Mouse (Mus musculus): ENCODE measurements at regions not wholly inside any gene's neighbourhood (a gene's known extent, or its start where the extent isn't known, plus 50 kb on each side); places are given as distances from the start of the nearest gene placed in this dataset.

DNA sequence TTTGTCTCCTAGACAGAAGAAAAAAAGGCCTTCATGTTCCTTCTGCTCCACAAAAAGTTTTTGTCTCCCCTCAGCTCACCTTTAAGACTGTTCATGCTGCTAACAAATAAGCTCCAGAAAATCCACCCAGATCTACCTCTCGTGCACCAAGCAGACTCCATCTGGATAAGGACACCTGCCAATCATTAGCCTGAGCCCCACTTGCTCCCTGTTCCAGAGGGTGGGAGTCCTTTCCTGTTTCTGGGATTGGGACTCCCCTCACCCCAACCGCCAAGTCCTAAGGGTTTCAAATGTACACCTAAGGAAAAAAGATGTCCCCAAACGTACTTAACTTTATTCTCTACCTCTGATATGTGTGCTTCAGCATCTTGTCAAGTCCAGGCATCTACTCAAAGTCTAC, 63.6 kb upstream of the Zfp64 start:
- no peak for DNase-seq

DNA sequence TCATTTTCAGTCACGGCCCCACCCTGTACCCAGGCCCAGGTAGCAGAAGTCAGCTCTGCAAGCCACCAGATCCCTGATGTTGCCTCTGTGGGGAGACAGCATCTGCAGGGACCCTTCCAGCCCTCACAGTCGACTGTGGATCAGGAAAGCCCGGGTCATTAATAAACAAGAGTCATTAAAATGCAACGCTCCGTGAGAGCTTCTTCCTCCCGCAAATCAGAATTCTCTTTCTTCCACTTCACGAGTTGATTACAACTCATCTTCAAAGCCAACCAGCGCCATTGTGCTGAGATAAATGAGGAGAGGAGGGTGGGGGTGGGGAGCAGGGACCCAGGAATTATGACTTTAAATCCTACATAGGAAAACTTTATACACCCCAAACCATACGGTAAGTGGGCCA, 54.9 kb upstream of the Zfp64 start:
- DNase-seq = no peak

DNA sequence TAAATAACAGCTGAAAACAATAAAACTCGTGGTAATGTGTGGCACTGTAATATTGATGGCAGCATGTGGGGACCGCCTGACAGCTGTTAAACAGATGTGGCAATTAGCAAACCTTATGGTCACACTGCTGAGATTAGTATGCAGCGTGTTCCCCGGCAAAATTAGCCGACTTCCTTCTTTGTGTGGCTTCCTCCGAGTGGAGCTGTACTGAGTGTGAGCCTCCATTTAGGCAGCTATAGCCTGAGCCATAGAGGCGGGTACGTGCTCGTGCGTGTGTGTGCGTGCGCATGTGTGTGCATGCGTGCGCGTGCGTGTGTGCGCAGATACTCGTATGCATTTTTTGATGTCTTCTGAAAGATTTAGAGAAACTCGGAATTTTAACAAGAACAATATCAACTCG, 53.4 kb upstream of the Zfp64 start:
- no peak for DNase-seq

DNA sequence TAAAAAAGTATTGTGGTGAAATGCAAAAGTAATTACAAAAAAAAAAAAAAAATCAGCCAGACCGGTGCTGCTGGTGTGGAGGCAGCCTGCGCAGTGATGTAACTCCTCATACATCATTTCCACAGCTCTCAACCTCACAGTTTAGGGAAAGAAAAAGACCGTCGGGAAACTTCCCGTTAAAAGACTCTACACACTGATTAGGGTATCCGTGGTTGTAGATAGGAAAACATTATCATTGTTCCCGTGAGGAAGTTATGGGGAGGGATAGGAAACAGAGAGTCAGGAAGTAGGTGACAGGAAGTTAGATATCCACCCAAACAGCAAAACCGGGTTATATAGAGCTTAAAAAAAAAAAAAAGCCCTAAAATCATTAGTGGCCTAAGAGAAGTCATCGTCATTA, 52.9 kb upstream of the Zfp64 start:
- no peak for DNase-seq

DNA sequence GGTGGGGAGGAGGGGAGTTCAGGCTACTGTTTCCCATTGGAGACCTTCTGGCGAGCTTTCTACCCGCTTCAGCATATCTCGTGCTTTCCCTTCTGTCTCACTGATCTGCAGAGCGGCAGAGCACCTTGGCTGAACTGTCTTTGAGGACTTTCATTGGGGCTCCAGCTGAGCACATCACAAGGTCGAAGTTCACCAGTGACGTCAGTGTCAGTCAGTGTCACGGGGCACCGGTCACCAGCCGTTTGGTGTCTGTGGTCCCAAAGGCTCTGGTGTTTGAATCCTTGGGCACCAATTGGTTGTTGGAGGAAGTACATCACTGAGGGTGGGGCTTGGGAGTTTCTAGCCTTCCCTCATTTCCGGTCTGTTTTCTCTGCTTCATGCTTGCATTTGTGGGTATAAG, 51.2 kb upstream of the Zfp64 start:
- DNase-seq = no peak

DNA sequence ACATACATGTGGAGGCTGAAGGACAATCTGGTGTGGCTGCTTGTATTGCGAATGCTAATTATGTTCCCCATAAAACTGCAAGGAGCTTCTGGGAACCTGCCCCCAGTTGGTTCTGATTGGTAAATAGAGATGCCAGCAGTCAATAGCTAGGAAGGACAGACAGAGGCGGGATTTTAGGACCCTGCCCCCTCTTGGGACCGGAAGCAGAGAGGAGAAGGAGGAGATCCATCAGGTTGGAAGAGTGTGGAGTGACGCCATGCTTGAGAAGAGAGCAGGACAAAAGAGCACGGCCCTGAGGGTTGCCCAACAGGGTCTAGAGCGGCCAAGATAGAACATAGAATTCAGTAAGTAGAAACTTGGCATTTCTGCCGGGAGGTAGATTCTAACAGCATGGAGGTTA, 50.4 kb upstream of the Zfp64 start:
- DNase-seq = no peak
